Mouse (Mus musculus) natural killer cell, adult 2 months (primary cell): ENCODE data around the gene Cacng8.

Experiments
- DNase-seq, 2 experiments: peaks; one replicate each; pipeline ENCODE4 v3.0.0; 2022; ENCODE audit warnings: low spot score in 2 of 2

Gene Cacng8

GRCm38 (mm10) chr7:3432066-3432465, 41.6 kb downstream of the Cacng8 start:
- DNase-seq, result no peak

DNA sequence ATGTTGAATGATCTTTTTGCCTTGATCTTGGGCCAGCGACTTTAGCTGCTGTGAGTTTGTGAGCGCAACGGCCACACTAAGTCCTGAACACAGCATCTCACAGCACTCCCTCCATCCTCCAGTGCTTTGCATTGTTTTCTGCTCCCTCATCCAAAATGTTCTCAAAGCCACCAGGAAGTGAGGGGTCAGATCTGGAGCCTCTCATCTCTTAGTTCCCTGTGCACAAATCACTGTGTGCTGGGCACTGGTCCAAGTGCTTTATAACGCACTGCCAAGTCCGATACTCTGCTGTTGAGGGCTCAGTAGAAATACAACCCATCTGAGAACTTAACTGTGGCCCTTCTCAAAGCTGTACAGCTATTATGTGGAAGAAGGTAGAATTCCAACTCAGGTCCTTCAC, 47.5 kb downstream of the Cacng8 start:
- no peak for DNase-seq

- no peak for DNase-seq
These were observed 49.5 kb downstream of the Cacng8 start for GRCm38 (mm10) chr7:3439984-3440383.

- no peak for DNase-seq
These were observed 50.0 kb downstream of the Cacng8 start for GRCm38 (mm10) chr7:3440526-3440925.

GRCm38 (mm10) chr7:3442476-3443062, 52.1 kb downstream of the Cacng8 start:
- peak; percentile 24 to 47 for DNase-seq

GRCm38 (mm10) chr7:3444678-3445077, 54.2 kb downstream of the Cacng8 start:
- peak; percentile 47 to 70 for DNase-seq

- DNase-seq, result no peak
These were observed 56.1 kb downstream of the Cacng8 start for GRCm38 (mm10) chr7:3446584-3446983.

- no peak for DNase-seq
These were observed 56.5 kb downstream of the Cacng8 start for GRCm38 (mm10) chr7:3447026-3447425.

GRCm38 (mm10) chr7:3448737-3449454, 58.4 kb downstream of the Cacng8 start:
- DNase-seq, result peak; percentile 65 to 66

DNA sequence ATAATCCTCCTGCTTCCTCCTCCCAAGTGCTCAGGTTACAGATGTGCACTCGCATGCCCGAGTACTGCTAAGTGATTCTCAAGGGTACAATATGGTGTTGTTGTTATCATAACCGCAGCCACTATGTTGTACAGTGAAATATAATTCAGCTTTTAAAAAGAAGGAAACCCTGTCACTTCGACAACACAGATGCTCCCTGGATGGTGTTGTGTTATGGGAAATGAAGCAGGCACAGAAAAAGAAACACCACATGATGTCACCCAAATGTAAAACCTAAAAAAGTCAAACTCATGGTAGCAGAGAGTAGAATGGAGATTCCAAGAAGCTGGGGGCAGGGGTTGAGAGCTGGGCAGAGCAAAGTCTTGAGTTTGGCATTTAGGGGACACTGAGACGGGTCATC, 60.2 kb downstream of the Cacng8 start:
- DNase-seq, result no peak

DNA sequence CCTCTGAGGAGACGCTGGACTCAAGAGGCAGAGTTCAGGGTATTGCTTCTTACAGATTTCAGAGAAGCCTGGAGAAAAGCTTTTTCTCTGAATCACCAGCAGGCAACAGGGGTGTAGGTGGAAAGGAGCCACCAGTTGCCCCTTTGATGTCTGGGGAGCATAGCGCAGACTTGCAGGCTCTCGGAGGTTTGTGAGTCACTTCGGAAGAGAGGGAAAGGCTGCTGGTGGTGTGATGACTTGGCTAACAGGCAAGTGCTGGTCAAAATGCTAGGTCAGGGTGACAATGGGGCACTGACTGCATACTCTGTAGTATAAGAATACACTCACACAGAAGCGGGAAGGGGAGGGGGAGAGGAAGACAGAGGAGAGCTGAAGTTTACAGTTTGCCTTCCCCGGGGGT, 60.7 kb downstream of the Cacng8 start:
- peak; percentile 10 to 30 for DNase-seq

DNA sequence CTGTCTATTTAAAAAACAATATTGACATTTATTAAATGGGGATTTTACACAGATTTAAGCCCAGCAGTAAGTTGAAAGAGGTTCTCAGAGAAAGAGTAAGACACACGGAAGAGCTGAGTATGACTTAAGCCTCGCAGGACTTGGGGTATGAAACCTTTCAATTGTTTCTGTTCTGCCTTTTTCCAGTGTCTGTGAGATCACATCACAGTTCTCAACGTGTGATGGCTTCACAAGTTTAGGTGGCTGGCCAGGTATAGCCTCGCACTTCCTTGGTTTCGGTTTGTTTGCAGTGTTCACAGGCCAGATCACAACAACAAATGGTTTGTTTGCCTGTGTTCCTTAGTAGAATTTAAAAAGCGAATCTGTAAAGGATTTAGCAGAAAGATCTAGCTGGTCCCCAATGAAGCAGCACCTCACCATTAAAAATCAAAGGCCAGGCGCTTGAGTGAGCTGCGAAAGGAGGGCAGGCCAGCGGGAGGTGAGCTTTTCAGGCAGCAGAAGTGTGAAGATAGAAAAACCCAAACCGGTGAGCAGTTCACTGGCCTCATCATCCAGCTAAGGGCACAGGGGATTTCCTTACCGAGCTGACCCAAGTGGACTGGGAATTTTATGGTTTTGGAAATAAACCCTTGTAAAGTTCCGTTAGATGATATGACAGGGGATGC, 62.5 kb downstream of the Cacng8 start:
- DNase-seq, result peak; percentile 51 to 67

DNA sequence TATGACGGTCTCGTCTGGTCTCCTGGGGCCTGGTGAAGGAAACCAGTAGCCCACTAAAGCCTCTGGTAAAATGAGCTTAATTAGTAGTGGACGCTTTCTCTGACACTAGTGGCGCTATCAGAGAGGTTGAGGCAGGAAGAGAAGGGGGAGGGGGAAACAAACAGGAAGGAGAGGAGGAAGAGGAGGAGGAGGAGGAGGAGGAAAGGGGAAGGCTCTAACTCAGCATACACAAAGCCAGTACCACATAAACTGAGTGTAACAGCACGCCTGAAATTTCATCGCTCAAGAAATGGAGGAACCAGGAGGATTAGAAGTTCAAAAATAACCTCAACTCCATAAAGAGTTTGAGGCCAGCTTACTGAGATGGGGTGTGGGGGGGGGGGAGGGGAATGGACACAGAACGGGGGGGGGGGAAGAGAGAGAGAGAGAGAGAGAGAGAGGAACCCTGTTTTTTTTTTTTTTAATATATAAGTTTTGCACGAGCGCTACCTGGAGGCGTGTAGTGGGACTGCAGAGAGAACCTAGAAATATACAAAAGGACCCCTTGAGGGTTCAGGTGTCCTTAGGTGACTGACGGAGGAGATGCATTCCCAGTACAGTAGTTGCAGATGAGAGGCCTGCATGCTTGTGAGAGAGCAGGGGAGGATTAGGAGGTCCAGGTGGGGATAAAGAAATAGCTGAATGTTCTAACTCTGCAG, 63.2 kb downstream of the Cacng8 start:
- DNase-seq, result no peak

DNA sequence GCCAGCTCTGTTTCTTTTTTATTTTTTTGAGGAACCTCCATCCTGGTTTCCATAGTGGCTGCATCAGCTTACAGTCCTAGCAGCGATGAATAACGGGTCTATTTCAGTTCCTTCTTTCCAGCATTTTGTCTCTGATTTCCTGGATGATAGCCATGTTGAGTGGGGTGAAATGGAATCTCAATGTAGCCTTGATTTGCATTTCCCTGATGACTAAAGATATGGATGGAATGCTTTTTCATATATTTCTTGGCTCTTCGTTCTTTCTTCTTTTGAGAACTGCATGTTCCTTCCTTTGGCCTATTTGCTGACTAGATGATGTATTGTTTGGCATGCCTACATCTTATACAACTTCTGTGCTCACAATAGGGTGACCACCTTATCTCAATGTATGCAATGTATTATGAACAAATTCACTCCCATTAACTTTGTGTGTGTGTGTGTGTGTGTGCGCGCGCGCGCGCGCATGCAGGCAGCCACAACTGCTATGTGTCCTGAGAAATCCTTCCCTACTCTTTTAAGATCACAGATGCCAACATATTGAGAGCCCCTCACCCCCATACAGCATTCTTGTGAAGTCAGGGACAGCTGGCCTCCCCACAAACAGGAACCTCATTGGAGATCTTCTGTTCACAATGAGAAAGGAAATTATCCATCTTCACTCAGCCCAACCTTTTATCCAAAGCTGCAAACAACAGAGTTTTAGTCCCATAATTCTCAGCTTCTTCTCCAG, 66.8 kb downstream of the Cacng8 start:
- no peak for DNase-seq

- no peak for DNase-seq
These were observed 67.3 kb downstream of the Cacng8 start for GRCm38 (mm10) chr7:3457841-3458217.

GRCm38 (mm10) chr7:3460261-3460660, 69.8 kb downstream of the Cacng8 start:
- no peak for DNase-seq

DNA sequence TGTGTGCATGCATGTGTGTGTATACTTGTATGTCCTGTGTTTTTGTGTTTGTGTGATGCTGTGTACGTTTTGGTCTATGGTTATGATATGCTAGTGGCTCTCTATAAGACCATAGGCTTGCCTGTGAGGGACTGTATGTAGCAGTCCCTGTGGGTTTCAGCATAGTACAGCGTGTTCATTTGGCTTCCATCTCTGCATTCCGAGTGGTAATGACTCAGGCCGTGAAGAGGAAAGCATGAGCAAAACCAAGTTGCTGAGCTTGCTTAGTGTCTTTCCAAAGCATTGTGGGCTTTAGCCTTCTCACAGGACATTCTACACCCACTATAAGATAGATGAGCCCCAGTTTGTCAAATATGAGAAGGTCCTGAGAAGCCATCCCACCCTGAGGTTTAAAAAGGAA, 72.8 kb downstream of the Cacng8 start:
- DNase-seq, result no peak
